Mouse (Mus musculus) liver, postnatal 0 days (tissue): ENCODE measurements at regions not wholly inside any gene's neighbourhood (a gene's known extent, or its start where the extent isn't known, plus 50 kb on each side); places are given as distances from the start of the nearest gene placed in this dataset.

Experiments
- CTCF ChIP-seq: sonication (generic); IDR thresholded peaks from 2 replicates; pipeline ENCODE4 v1.5.1; 2016; ENCODE audit warnings: antibody characterized with exemption, low read depth
- EP300 ChIP-seq: IDR thresholded peaks from 2 replicates; pipeline ENCODE4 v1.6.1; 2016; ENCODE audit warnings: antibody characterized with exemption, low read depth, mild to moderate bottlenecking

DNA sequence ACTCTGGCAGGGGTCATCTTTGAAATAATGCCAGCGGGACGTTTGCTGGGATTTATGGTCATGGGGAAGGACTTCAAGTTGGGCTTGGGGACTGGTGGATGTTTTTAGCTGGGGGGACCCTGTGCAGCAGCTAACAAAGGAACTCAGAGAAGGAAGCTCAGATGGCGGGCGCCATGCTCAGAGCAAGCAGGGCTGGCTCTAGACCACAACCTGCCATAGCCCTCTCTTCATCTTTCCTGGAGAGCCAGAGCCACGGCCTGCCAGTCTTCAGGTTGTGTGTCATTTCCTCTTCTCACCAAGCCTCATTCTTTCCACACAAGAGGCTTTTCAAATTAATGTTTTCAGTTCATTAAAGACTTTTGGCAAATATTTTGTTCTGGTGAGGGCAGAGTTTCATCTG is 219.9 kb downstream of the Bcl11a start:
- TF ChIP-seq CTCF (no peak), EP300 (no peak)
